Mouse (Mus musculus) cerebellum, adult 2 months (tissue): ENCODE data around the gene Sirt6.

Experiments used
- CTCF ChIP-seq: fragments of 200-500 bp; IDR thresholded peaks from 2 replicates; pipeline ENCODE4 v1.5.1; 2011; ENCODE audit warnings: low read depth, mild to moderate bottlenecking, control low read depth, low read length, moderate library complexity, borderline replicate concordance; ENCODE audit not compliant: insufficient read depth
- POLR2A ChIP-seq: fragments of 200-500 bp; IDR thresholded peaks from 2 replicates; pipeline ENCODE4 v1.6.1; 2011; ENCODE audit warnings: low read length, control low read depth, borderline replicate concordance; ENCODE audit not compliant: insufficient read depth

DNA sequence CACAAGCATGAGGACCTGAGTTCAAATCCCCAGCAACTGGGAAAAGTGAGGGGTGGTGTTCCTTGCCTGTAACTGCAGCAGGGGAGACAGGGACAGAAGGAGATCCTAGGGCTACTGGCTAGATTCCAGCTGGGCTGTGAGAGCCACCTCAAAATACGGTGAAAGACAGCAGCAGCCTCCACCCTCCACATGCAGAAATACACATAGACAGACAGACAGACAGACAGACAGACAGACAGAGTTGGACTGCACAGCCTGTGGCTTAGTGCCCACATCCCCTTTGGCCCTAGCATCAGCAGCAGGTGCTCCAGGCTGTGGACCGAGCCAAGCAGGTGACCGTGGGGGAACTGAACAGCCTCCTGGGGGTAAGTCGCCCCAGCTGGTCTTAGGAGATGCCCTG is 47.6 kb downstream of the Sirt6 start:
- TF ChIP-seq POLR2A (no peak), CTCF (no peak)
